Mouse (Mus musculus) heart, adult 2 months (tissue): ENCODE measurements around the gene Rcc2. TPM values are rescaled to one million over a fixed set of nuclear protein-coding genes. Genes with fewer than 3 reads are reported as not detected.

ENCODE experiments used
- DNase-seq, 2 experiments: peaks; one replicate each; pipeline ENCODE4 v3.0.0; 2021
- H3K27ac ChIP-seq: fragments of 200-600 bp; 2 replicates; pipeline ENCODE4 v1.8.1; 2022
- H3K27me3 ChIP-seq: fragments of 200-500 bp; 2 replicates; pipeline ENCODE4 v1.6.1; 2012; ENCODE audit warnings: mild to moderate bottlenecking, low read length, inconsistent platforms, mixed read lengths; ENCODE audit not compliant: control insufficient read depth, insufficient read depth
- H3K36me3 ChIP-seq: fragments of 200-500 bp; 2 replicates; pipeline ENCODE4 v1.6.1; 2012; ENCODE audit warnings: low read length, inconsistent platforms; ENCODE audit not compliant: control insufficient read depth, insufficient read depth
- H3K4me1 ChIP-seq: fragments of 200-500 bp; 2 replicates; pipeline ENCODE4 v1.6.1; 2011; ENCODE audit warnings: low read length; ENCODE audit not compliant: control insufficient read depth, insufficient read depth
- H3K4me3 ChIP-seq: fragments of 200-600 bp; 2 replicates; pipeline ENCODE4 v1.8.1; 2022
- H3K79me2 ChIP-seq: fragments of 200-500 bp; replicated peaks from 2 replicates; pipeline ENCODE4 v1.6.1; 2012; ENCODE audit warnings: mild to moderate bottlenecking, inconsistent platforms, low read length, moderate library complexity, mixed read lengths; ENCODE audit not compliant: control insufficient read depth, insufficient read depth
- H3K9ac ChIP-seq: fragments of 200-500 bp; 2 replicates; pipeline ENCODE4 v1.6.1; 2012; ENCODE audit warnings: low read depth, mild to moderate bottlenecking, control low read depth, inconsistent platforms, low read length, mixed read lengths
- CTCF ChIP-seq: fragments of 200-600 bp; IDR thresholded peaks from 2 replicates; pipeline ENCODE4 v1.8.1; 2022; ENCODE audit warnings: antibody characterized with exemption, mild to moderate bottlenecking, moderate library complexity
- EP300 ChIP-seq: fragments of 200-500 bp; IDR thresholded peaks from 2 replicates; pipeline ENCODE4 v1.6.1; 2011; ENCODE audit warnings: low read depth, low read length, control low read depth; ENCODE audit not compliant: insufficient read depth
- POLR2A ChIP-seq: fragments of 200-500 bp; IDR thresholded peaks from 2 replicates; pipeline ENCODE4 v1.6.1; 2011; ENCODE audit warnings: mild to moderate bottlenecking, low read depth, low read length, control low read depth; ENCODE audit not compliant: insufficient read depth
- WGBS: fragments of 180-500 bp; shearing (Covaris S2); methylation state at CpG from one replicate; pipeline ENCODE4 v1.1.7; 2018; 5-methylcytosine and 5-hydroxymethylcytosine counted together
- intact Hi-C: fragments of 180-260 bp; cut with DNase I; formaldehyde crosslinking; loops from one replicate; pipeline ENCODE4 v1.15.1; 2025
- polyA plus RNA-seq: library from polyadenylated mRNA; depleted of rRNA; stranded (reverse); fragments of >200 nt; gene quantifications from 2 replicates; pipeline ENCODE4 v1.2.3, GENCODE M21; 2012
- total RNA-seq, 2 experiments: library from RNA; stranded (reverse); gene quantifications; 2 replicates each; pipeline ENCODE4 v1.2.3; 2021

Gene Rcc2
- total and polyA plus RNA-seq, 3 experiments: 13.7 to 14.2 (median 14.1) TPM

DNA sequence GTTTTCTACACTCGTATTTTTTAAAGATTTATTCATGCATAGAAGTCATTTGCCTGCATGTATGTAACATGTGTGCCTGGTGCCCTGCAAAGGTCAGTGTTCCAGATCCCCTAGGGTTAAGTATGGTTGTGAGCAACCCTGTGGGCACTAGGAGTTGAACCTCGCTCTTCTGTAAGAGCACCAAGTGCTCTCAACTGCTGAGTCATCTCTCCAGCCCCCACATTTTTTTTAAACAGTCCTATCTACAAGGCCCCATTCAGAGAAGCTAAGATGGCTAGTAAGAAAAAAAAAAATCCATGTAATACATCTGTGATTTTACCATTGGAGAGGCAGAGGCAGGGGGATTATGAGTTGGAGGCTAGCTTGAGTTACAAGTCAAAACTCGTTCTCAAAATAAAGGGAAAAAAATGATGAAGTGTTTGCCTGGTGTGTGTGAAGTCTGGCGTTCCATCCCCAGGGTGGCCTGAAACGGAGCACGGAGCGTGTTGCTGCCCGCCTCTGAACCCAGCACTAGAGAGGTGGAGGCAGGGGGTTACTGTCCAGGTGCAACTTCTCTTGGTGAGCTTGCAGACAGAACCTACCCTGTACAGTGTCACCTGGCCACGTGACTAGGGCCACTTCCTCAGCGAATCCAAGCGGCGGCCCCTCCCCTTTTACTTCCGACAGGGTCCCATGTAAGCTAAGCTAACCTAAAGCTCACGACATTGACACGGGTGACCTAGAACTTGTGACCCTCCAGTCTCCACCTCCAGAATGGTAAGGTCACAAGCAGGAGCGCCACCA, 10.3 kb upstream of the Rcc2 start:
- intact Hi-C loops: no loop called here
- Histone ChIP-seq H3K79me2 (no peaks in the 10 kb centered on the region), H3K36me3 (no peaks in the 10 kb centered on the region), H3K9ac (no peak overlapping the region), H3K4me1 (no peaks in the 10 kb centered on the region), H3K27ac (no peak overlapping the region), H3K27me3 (no peaks in the 10 kb centered on the region), H3K4me3 (no peak overlapping the region)
- 72% methylated on average over 16 of the region's 16 CpGs for WGBS
- no peak for TF ChIP-seq CTCF
- no peak for DNase-seq

DNA sequence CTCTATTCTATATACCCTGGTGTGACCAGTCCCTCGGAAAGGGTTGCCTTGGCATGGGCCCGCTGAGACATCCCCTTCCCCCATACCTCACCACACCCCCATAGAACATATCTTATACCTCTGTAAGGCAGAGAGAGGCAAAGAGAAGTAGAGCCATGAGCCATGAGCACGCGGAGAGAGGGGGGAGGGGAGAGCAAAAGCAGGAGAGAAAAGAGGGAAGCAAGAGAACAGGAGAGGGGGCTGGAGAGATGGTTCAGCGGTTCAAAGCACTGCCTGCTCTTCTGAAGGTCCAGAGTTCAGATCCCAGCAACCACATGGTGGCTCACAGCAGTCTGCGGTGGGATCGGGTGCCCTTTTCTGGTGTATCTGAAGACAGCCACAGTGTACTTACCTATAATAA, 8.9 kb upstream of the Rcc2 start:
- Histone ChIP-seq H3K4me1 (no peaks in the 10 kb centered on the region), H3K4me3 (no peak overlapping the region), H3K27me3 (no peaks in the 10 kb centered on the region), H3K9ac (no peak overlapping the region), H3K27ac (no peak overlapping the region), H3K36me3 (no peaks in the 10 kb centered on the region), H3K79me2 (no peaks in the 10 kb centered on the region)
- no peak for DNase-seq
- TF ChIP-seq CTCF (no peak), EP300 (no peak), POLR2A (no peak)
- intact Hi-C loops: no loop called here
- 70% methylated on average over 7 of the region's 7 CpGs for WGBS

DNA sequence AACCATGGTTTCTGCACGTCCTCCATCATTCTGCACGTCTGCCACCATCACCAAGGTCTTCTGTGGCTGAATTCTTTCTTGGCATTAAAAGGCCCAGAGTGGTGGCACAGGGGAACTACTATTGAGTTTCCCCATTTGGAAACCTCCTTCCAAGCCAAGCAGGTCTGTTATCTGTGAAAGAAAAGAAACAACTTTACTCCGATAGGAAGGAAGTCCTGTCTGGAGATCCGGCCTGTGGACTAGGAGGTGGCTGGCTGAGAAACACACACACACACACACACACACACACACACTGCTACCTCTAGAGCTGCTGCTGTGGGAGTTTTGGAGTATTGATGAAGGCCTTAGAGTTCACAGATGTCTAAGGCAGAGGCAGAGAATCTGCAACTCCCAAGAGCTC, 6.8 kb upstream of the Rcc2 start:
- no peaks in the 10 kb centered on the region for H3K4me1 ChIP-seq
- no peak overlapping the region for H3K27ac ChIP-seq
- intact Hi-C loops: no loop called here
- H3K79me2 ChIP-seq: no peaks in the 10 kb centered on the region
- DNase-seq: no peak
- H3K27me3 ChIP-seq: no peaks in the 10 kb centered on the region
- 30% methylated on average over 4 of the region's 4 CpGs for WGBS
- TF ChIP-seq CTCF (no peak), EP300 (no peak), POLR2A (no peak)
- H3K36me3 ChIP-seq: no peaks in the 10 kb centered on the region
- H3K4me3 ChIP-seq: no peak overlapping the region
- no peak overlapping the region for H3K9ac ChIP-seq

DNA sequence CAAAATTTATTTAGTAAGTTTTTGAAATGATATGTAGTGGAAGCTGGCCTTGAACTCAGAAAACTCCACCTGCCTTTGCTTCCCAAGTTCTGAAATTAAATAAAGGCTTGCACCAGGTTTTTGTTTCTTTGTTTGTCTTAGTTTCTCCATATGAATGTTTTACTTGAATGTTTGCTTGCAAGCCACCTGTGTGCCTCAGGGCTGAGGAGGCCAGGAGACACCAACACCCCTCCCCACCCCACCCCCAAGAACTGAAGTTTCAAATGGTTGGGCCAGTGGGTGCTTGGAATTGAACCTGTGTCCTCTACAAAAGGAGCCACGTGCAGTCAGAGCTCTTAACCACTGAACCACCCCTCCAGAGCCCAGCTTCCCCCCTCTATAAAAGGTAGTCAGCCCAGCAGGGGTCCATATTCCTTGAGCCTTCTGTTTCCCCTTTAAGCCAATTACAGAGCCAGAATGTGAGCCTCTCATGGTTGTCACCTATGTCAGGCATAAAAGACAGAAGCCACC, 5.7 kb upstream of the Rcc2 start:
- Histone ChIP-seq H3K36me3 (no peaks in the 10 kb centered on the region), H3K9ac (no peak overlapping the region), H3K4me1 (peaks cover 2% of the 10 kb centered on the region; the same call in 1 of the 2 replicates), H3K27ac (no peak overlapping the region), H3K27me3 (no peaks in the 10 kb centered on the region), H3K4me3 (no peak overlapping the region), H3K79me2 (no peaks in the 10 kb centered on the region)
- TF ChIP-seq EP300 (no peak), CTCF (no peak), POLR2A (no peak)
- DNase-seq: no peak
- intact Hi-C loops: no loop called here
- WGBS: 59% methylated on average over 1 of the region's 1 CpGs

DNA sequence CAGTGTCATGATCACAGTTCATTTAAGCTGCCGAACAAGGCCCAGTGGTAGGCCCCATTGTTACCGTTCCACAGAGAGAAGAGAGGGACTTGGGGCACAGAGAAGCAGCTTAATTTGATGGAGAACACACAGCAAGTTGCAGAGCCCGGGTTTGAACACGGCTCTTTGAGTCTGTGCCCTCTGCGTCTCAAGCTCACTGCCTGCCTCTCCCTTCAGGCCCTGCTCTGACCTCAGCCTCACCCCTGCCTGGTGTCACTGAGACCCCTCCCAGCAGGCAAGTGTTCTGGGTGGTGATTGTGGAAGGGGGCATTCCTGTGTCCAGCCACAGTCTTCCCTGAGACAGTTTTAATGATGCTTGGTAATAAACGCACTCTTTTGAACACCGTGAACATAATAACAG, 5.2 kb upstream of the Rcc2 start:
- Histone ChIP-seq H3K4me3 (no peak overlapping the region), H3K27ac (no peak overlapping the region), H3K4me1 (peaks cover 2% of the 10 kb centered on the region; the same call in 1 of the 2 replicates), H3K79me2 (no peaks in the 10 kb centered on the region), H3K27me3 (no peaks in the 10 kb centered on the region), H3K36me3 (no peaks in the 10 kb centered on the region), H3K9ac (no peak overlapping the region)
- 95% methylated on average over 7 of the region's 7 CpGs for WGBS
- TF ChIP-seq EP300: no peak
- TF ChIP-seq CTCF: no peak
- no peak for TF ChIP-seq POLR2A
- intact Hi-C loops: no loop called here
- no peak for DNase-seq

DNA sequence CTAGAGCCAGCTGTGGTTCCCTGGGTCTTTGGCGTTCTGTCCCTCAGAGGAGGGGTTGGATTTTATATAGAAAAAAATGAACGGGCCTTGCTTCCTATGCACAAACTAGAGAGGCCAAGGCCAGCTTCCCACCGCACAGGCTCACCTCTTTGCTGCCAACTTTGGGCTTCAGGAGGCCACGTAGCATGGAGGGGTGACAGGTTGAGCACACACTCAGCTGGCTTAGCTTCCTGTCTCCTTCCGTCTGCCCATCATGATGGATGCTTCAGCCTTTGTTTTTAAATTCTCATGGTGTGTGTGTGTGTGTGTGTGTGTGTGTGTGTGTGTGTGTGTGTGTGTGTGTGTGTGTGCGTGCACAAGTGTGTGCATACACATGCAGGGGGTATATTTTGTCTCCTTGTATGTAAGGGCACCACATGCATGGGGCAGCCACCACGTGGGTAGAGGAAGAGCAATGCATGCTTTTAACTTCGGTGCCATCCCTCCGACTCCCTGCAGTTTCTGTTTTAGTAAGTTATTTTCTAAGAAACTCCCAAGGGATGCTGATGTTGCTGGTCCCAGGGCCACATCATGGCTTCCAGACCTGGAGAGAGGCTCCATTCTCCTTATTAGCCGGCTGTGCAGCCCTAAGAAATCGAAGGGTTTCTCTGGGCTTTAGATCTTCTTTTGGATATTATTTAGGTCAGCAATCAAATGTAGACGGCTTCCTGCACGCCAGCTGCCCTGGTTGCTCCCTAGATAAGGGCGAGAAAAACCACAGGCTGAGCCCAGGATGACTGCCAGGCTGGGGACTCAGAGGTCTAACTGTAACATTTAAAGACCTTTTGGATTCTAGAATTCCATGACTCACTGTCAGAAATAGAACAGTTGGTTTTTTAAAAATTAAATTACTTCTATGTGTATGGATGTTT, 4.4 kb upstream of the Rcc2 start:
- Histone ChIP-seq H3K4me1 (peaks cover 5% of the 10 kb centered on the region), H3K27ac (no peak overlapping the region), H3K27me3 (no peaks in the 10 kb centered on the region), H3K4me3 (no peak overlapping the region), H3K9ac (no peak overlapping the region), H3K36me3 (no peaks in the 10 kb centered on the region), H3K79me2 (no peaks in the 10 kb centered on the region)
- 53% methylated on average over 14 of the region's 14 CpGs for WGBS
- intact Hi-C loops: no loop called here
- TF ChIP-seq POLR2A: no peak
- no peak for TF ChIP-seq EP300
- TF ChIP-seq CTCF: no peak
- no peak for DNase-seq
